Mouse (Mus musculus) mesoderm, embryonic 11.5 days (tissue): ENCODE results near the gene Plac1.
"Not testable (repeated sequence)": the region's sequence is repeated elsewhere in the genome, so short reads cannot be mapped to it uniquely, and the experiment has no call there.

Experiments
- DNase-seq: peaks from one replicate; pipeline ENCODE4 v3.0.0-alpha.2; 2012; ENCODE audit warnings: low read depth, low spot score

Gene Plac1

GRCm38 (mm10) chrX:53046911-53047310 lies 193.0 kb downstream of the Plac1 start:
- no peak for DNase-seq

- DNase-seq = no peak
Measured at GRCm38 (mm10) chrX:53046033-53046432, 193.9 kb downstream of the Plac1 start.

- DNase-seq = no peak
Measured at GRCm38 (mm10) chrX:53045187-53045903, 194.6 kb downstream of the Plac1 start.

GRCm38 (mm10) chrX:53041006-53041405 lies 198.9 kb downstream of the Plac1 start:
- no peak for DNase-seq

GRCm38 (mm10) chrX:53040138-53040537 lies 199.8 kb downstream of the Plac1 start:
- DNase-seq = no peak

- no peak for DNase-seq
Measured at GRCm38 (mm10) chrX:53039651-53040050, 200.3 kb downstream of the Plac1 start.

GRCm38 (mm10) chrX:53038194-53038593 lies 201.7 kb downstream of the Plac1 start:
- DNase-seq = no peak

GRCm38 (mm10) chrX:53029559-53029958 lies 210.4 kb downstream of the Plac1 start:
- DNase-seq = no peak

GRCm38 (mm10) chrX:53025471-53026223 lies 214.3 kb downstream of the Plac1 start:
- no peak for DNase-seq

GRCm38 (mm10) chrX:53024268-53024667 lies 215.6 kb downstream of the Plac1 start:
- DNase-seq = not testable (repeated sequence)

GRCm38 (mm10) chrX:53023021-53023420 lies 216.9 kb downstream of the Plac1 start:
- no peak for DNase-seq
